Mouse (Mus musculus) C3H10T1/2 (cell line): ENCODE measurements around the gene Cdkl3. TPM values are rescaled to one million over a fixed set of nuclear protein-coding genes. Genes with fewer than 3 reads are reported as not detected.

Experiments used
- polyA plus RNA-seq, 2 experiments: library from polyadenylated mRNA; unstranded; fragments of >200 nt; fragmentation: generic; extraction: Trizol; gene quantifications; one replicate each; pipeline ENCODE4 v1.2.1; 2012; ENCODE audit warnings: missing spikeins in 2 of 2

Gene Cdkl3
- 1 to 10 TPM in 1 of 2 experiments, under 1 TPM in 1; 0.26 to 2.8 TPM for polyA plus RNA-seq

GRCm38 (mm10) chr11:52003772-52004528, at the start of gene Cdkl3:
Cdkl3 (plus strand) TSS chr11:52004221.

GRCm38 (mm10) chr11:51967443-51968401, 36.3 kb upstream of the Cdkl3 start, which contains the start of gene Cdkn2aipnl:
Cdkn2aipnl (plus strand) TSS chr11:51967661.

GRCm38 (mm10) chr11:52000290-52000962, 3.6 kb upstream of the Cdkl3 start, which contains the start of gene Ube2b:
Ube2b (minus strand) TSS chr11:52000762.

GRCm38 (mm10) chr11:52098398-52098946, 94.5 kb downstream of the Cdkl3 start, which contains the start of gene Ppp2ca:
Ppp2ca (plus strand) TSS chr11:52098681.

Other genes with a start within 250 kb of the Cdkl3 start
- gene Sec24a, start 240.6 kb upstream of the Cdkl3 start, polyA plus RNA-seq = 1 to 10 TPM in 1 of 2 experiments, under 1 TPM in 1; 0.81 to 4.5 TPM
- 10 to 100 TPM in 1 of 2 experiments, 1 to 10 TPM in 1; 7.1 to 44.6 TPM for gene Sar1b, start 240.5 kb upstream of the Cdkl3 start, polyA plus RNA-seq
- 10 to 100 TPM in 1 of 2 experiments, 1 to 10 TPM in 1; 4.3 to 12.8 TPM for gene Jade2, start 146.6 kb upstream of the Cdkl3 start, polyA plus RNA-seq
- 10 to 100 TPM; 31.2 to 43.5 TPM for gene Cdkn2aipnl, start 36.6 kb upstream of the Cdkl3 start, polyA plus RNA-seq
- 10 to 100 TPM in 1 of 2 experiments, 1 to 10 TPM in 1; 5.7 to 60.8 TPM for gene Ube2b, start 3.5 kb upstream of the Cdkl3 start, polyA plus RNA-seq
- 10 to 100 TPM in 1 of 2 experiments, 1 to 10 TPM in 1; 8.4 to 39.2 TPM for gene Ppp2ca, start 94.5 kb downstream of the Cdkl3 start, polyA plus RNA-seq
- gene Olfr1373, start 141.3 kb downstream of the Cdkl3 start, polyA plus RNA-seq = not detected
- not detected for gene Olfr1371, start 209.8 kb downstream of the Cdkl3 start, polyA plus RNA-seq
- gene Skp1a, start 227.8 kb downstream of the Cdkl3 start, polyA plus RNA-seq = 100 to 1,000 TPM in 1 of 2 experiments, 10 to 100 TPM in 1; 28.0 to 188 TPM